Mouse (Mus musculus) adrenal gland, adult 2 months (tissue): ENCODE data around the gene Meis2. TPM values are rescaled to one million over a fixed set of nuclear protein-coding genes. Genes with fewer than 3 reads are reported as not detected.

ENCODE experiments used
- DNase-seq: peaks from one replicate; pipeline ENCODE4 v3.0.0; 2021
- polyA plus RNA-seq: library from polyadenylated mRNA; depleted of rRNA; stranded (reverse); fragments of >200 nt; gene quantifications from 2 replicates; pipeline ENCODE4 v1.2.3, GENCODE M21; 2012
- total RNA-seq, 2 experiments: library from RNA; stranded (reverse); gene quantifications; 2 replicates each; pipeline ENCODE4 v1.2.3; 2021

The Meis2 gene
- total and polyA plus RNA-seq, 3 experiments: 124 to 303 (median 211) TPM

DNA sequence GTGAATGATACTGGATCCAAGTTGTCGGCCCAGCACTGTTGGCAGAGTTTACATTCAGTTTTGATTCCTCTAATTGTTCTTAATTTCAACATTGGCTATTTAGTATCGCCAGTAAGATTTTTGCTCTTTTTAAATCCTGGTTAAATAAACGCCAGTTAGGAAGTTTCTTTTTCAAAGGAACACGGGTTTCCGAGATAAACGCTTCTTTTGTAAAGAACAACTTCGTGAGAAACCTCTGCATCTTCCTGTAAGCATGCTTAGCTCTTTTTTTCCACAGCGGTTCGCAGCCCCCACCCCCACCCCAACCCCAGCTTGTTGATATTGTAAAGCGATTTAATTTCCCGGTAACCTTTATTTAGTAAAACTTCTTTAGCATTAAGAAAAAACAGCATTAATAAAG is 2.8 kb upstream of the Meis2 start:
- DNase-seq: no peak

DNA sequence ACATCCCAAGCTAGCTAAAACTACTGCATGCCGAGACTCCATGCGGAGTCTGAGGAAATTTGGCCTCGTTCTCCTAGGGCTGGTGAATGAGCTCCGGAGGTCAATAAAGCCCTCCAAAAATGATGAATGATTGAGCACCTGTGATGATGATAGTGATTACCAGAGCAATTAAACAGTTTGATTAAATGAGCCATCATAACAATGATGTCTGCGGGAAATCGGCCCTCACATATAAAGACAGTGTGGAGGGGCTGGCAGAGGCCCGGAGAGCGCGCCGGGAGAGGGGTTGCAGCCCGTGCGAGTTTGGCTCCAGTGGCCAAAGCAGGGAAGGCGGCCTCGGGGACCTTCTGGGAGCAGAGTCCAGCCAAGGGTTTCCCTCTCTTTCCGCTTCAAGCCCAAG is 2.1 kb upstream of the Meis2 start:
- peak; percentile 58 for DNase-seq

DNA sequence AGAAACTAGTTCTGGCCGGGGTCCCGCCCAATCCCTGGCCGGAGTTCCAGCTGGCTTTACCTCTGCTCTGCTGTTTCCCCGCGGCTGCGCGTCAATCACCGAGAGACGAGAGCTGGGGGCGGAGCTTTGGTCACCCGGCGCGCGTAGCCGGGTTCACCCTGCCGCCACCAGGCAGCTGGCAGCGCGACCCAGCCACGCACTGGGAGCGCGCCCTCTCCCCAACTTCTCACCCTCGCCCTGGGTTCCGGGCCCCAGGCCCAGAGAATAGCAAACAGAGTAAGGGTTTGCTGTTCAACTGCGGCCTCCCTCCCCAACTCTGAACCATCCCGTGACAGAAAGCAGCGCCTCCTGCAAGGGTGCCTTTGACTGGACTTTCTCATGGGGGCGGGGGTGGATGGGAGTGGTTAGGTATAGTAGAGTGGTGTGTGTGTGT is 1.4 kb upstream of the Meis2 start:
- DNase-seq: peak; percentile 96

DNA sequence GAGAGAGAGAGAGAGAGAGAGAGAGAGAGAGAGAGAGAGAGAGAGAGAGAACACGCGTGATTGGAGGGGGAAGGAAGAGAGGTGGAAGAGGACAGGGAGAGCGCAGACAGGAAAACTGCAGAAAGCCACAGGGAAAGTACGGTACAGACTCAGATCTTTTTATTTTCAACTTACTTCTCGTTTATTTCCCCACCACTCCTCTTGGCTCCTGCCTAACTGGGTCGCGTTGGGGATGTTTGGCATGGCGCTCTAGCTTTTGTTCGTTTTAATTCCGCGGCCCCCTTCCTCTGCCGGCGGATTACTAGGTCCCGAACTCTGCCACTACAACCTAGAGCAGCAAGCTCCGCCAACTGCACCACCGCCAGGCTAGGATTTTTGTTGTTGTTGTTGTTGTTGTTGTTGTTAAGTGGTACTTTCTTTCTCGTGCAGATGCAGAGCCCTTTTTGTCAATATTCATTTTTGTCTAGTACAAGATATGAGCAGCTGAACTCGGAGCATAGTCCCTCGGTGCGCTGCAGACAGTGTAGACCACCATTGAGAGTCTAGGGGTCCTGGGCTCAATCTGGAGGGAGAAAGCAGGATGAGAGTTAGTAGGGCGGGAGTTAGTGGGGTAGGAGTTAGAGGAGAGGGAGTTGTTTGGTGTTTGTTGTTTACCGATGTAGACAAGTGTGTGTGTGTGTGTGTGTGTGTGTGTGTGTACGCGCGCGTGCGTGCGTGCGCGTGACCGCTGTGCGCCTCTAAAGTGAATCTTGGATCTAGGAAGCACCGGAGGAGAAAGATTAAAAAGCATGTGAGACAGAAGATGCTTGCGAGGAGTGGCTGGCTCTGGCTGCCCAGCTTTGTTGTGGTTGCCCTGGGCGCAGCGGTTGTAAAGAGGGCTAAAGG is 660 bp upstream of the Meis2 start:
- no peak for DNase-seq

DNA sequence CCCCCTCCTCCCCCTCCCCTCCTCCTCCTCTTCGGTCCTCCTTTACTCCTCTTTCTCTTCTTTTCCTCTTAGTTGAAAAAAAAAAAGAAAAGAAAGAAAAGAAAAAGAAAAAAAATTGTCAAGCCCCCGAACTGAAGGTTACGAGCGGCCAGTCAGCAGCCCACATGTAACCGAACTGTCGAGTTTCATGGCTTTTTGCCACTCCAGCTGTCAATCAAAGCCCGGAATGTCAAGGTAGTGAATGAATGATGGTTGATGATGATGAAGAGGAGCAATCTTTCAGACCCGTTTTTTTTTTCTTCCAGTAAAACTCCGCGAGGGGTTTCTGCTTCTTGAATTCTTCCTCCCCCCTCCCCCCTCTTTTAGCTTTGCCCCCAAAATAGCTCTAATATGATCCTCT is 582 bp downstream of the Meis2 start:
- DNase-seq: peak; percentile 87

DNA sequence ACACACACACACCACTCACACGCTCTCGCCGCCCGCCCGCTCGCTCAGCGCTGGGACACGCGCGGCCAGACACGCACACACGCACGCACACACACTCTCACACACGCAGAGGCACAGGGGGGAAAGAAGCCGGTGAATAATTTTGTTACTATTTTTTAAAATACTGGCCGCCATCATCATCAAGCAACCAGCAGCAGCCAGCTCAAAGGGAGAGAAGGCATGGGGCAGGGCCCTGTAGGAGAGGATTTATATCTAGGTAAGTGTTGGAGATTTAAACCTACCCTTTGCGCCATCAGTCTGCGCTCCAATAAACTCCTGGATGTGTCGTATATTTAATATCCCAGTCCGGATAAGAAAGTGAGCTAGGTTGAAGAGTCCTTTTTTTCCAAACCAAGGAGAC is 1.1 kb downstream of the Meis2 start:
- DNase-seq: no peak

DNA sequence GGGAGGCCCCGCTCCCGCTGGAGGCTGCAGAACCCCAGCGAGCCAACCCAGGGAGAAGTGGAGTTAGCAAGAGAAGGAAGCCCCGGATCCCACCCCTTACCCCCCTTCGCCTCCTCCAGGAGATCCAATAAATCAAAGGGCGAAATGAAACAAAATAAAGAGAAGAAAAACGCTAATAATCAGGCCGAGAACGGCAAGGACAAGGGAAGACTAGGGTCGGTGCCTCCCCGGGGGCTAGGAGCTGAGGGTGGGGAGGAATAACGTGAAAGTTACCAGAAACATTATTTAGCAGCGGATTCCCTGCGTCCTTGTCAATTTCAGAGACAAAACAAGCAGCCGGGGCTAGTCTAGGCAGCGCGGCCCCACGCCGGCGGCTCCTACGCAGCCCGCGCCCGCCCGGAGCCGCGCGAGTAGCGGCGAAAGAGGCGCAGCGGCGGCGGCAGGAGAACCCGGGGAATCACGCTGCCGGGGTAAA is 1.8 kb downstream of the Meis2 start:
- DNase-seq: peak; percentile 76

DNA sequence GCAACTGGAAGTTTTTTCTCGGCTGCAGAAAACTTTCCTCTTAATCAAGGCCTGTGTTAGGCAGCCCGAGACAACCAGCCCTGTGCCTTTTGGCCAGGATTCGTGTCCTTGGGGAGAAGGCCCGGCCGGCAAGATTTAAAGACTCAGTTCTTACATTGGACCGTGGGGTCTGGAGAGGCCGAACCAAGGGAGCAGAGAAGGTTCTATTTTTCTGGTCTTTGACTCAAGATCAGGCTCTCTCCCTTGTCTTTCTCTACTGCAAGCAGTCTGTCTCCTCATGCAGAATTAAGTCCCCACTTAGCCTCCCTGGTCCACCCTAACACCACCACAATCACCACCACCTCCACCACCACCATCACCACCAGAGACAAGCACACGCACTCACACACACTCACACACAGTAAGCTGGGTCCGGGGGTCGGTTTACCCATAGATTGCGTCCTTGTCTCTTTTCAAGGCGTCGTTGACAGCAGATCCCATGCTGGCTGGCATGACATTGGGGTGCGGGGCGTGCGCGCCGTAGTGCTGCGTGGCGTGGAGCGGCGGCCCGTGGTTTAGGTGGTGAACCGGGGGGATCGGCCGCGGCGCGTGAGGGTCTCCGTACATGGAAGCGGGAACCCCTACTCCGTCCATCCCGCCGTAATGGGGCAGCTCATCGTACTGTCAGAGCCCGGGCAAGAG is 2.7 kb downstream of the Meis2 start:
- no peak for DNase-seq

DNA sequence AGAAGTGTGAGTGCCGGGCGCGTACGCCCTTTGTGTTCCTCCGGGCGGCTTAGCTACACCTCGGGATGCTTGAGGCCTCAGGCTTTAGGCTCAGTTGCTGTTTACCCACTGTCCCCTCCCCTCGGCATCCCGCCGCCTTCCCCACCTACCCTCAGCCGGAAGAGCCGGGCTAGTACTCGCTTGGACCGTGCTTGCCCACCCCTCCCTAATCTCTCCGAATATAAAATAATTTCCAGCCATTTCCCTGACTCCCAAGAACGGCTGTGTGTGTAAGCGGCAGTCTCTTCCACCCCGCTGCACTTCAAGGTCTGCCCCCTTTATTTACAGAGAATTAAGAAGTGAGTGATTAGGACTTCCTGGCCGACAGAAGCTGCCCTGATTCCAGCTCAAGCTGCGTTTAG is 3.4 kb downstream of the Meis2 start:
- DNase-seq: no peak

DNA sequence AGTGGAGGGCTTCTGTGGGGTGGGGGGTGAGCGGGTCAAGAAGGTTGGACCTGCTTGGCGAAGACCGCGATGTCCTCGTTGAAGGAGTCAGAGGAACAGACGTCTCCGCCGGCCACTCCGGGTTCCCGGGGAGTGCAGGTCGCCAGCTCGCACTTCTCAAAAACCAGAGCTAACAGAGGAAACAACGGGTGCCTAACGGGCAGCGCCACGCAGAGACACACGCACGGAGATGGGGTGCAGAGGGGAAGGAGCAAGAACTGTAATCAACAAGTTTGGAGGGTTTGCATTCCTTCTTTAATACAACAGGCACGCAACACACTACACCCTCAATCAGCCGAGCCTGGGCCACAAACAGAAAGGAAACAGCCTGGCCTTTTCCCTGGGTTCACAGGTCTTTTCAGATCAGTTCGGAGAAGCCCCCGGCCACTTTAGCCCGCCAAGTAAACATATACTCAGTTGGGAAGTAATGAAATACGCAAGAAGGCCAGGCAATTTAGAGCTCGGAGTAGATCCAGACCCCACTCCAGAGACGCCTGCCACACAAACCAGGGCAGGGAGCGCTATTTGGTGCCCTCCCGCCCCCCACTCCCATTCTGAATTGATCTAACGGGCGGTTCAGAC is 4.1 kb downstream of the Meis2 start:
- DNase-seq: no peak

DNA sequence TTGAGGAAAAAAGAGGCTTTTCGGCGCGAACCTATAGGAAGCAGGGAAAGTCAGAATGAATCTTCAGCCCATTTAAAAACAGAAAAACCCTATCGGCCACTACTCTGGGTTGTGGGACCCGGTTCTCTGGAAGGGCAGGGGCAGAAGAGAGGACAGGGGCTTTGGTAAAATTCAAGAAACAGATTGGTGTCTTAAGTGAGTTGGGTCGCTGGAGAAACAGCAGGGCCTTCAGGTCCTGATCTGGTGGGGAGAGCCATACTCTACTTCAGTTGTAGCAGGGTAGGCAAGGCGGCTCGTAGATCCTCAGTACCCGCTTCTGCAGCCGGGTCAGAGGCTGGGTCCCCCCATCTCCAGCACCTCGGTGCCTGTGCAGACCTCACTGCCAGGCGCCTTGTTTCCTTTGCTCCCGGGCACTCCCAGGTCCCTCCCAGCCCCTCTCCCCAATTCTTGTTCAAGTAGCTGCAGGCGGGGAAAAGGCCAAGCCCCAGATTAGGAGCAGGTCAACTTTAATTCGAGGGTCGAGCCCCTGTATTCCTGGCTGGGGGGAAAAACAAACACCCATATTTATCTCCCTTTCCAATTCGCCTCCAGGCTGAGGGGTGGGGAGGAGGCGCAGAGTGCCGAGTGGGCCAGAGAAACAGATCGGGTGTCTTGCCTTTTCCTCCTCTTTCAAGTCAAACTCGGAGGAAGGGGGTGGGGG is 4.8 kb downstream of the Meis2 start:
- DNase-seq: no peak

DNA sequence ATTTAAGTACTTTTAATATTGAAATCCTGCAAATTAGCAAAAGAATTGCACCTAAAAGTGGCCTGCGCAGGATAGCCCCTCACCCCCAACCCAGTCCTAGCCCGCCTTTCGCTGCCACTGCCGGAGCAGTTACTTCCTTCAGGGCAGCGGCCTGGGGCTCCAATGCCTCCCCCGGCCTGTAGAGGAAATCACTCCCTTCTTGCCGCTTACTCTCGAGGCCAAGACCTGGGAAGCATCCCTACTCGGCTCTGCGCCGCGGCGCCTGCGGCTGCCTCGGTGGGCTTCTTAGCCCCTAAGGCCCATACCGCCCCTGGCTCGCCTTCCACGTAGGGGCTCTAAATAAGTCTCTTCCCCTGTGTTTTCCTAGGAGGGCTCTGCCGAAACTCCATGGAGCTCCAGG is 5.4 kb downstream of the Meis2 start:
- DNase-seq: peak; percentile 68

DNA sequence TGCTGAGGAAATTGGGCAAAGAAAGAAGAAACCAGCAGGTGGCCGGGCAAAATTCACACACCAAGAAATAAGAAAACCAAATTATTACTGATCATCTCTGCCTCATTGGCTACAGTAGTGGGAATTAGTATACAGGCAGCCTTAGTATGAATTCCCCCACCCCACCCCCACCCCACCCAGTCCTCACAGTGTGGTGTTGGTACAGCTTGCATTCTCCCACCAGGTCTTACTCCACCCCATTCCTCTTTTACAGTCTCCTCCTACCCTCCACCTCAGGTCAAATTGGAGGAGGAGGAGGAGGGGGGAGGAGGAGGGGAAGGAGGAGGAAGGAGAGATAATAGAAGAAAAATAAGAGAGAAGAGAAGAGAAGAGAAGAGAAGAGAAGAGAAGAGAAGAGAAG is 6.0 kb downstream of the Meis2 start:
- no peak for DNase-seq

DNA sequence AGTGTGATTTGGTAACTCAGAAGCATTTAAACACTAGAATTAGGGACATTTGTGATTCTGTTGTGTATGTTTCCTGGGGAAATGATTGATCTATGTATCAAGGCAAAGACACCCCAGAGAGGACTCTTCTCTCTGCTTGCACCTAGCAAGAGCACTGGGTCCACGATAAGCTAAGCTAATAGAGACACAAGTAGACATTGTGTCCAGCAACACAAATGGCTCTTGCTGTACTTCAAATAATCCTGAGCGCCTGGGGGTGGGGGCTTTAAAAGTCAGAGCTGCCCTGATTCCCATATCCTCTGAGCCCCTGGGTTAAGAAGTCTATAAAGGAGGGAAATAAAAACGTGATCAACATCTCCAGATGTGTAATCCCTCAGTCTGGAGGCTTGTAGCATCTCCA is 6.6 kb downstream of the Meis2 start:
- DNase-seq: no peak

DNA sequence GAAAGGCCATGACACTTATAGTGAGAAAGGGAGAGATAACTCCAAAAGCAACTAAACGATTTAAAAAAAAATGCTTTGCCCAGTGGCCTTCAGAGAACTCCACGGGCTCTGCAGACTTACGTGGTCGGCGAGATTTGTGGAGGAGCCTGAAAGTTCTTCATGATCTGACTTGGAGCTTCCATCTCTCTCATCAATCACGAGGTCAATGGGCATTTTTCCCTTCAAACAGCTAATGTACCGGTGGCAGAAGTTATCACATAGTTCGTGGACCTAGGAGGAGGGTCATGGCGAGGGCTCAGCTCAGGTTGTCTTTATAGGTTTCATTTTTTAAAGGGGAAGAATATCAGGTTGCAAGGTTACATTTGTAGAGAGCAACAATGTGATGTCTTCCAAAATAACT is 7.1 kb downstream of the Meis2 start:
- no peak for DNase-seq

DNA sequence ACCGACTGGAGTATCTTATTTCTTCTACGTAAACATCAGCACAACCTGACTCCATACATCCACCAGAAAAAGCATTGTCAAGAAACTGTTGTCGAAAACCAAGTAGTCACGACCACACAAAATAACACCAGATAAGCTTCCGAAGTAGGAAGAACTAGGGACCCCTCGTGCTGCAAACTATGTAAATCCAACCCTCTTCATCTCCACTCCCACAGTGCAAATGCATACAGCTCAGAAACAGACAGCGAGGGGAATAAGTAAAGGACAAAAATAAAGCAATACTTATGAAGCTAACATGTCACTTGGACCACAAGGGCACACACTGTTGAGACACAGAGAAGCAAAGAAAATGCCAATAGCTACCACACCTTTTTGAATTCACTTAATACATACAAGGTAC is 8.8 kb downstream of the Meis2 start:
- peak; percentile 45 for DNase-seq

DNA sequence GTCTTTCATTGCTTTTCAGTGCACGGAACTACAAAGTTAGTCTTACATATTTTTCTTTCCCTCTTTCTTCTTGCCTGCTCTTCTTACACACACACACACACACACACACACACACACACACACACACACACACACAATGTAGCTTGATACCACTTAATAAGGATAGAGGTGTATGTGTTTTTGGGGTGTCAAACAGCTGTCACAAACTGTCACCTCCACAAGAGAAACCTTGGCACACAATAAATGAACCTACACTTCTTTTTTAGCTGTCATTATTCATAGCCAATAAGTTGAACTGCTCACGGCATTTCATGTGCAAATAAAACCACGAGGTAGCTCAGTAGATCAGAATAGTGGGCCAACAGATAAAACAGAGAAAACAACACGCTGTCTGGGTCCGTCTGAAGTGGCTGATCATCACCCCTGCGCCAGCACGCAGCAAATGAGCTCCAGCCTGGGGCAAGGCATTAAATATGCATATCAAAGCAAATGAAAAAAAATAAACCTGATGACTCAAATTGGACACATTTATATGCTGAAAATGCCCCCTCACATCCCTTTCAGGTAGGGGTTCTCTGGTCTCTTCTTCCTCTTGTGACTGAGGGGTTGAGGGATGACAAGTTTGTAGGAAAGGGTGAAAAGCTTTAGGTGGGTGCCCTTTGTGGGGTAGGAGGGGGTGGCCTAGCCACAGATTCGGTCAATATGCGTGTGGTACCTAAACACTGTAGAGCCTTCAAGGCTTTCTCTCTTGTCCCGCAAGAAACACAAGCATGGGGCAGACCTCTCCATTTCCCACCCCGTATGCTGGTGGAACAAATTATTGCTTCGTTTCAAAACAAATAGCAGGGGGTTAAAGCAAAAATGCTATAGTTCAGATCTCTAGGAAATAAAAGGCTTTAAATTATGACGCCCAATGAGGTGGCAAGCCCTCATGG is 9.7 kb downstream of the Meis2 start:
- DNase-seq: peak; percentile 54

DNA sequence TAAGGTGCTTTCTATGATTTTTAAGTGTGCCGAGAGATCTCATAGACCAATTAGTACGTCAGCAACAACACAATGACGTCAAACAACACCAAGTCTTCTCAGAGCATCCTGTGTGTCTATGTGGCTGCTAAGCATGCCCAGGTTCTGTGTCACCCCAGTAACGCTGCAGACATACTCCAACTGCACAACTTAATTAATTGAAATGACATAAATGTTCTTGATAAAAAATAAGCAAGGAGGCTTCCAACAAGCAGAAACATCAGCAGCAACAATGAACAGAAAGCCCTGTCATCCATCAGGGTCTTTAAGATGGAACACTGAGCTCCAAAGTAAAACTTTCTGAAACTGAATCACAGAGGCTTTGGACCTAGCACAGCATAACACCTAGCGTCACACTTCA is 11.7 kb downstream of the Meis2 start:
- no peak for DNase-seq

DNA sequence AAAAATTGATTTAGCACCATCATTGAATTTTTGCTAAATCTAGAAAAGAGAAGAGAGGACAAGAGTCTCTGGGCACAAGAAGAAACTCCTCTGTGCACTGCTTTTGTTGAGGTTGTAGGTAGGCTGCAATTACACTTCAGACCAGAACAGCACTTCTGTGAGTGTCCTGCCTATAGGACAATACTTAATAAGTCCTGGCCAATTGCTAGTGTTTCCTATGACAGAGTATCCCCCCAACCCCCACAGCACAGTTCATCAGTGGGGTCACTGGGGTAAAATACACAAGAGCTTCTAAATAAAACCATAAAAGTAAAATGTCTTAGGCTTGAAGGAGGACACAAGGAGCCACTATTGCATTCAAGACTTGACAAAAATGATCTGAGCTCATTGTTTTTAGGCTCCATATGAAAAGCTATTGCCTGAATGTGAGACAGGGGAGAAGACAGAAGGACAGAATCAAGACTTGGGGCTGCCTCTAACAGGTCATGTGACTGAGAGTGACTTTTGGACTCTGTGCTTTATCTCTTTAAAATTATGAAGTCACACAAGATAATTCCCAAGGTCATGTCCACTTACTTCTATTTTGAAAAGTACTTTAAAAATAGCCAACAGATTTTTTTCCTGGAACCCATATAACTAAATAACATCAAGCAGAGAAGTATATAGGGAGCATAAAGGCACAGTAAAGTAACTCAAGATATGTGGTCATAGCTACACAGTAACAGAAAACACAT is 12.8 kb downstream of the Meis2 start:
- DNase-seq: no peak

DNA sequence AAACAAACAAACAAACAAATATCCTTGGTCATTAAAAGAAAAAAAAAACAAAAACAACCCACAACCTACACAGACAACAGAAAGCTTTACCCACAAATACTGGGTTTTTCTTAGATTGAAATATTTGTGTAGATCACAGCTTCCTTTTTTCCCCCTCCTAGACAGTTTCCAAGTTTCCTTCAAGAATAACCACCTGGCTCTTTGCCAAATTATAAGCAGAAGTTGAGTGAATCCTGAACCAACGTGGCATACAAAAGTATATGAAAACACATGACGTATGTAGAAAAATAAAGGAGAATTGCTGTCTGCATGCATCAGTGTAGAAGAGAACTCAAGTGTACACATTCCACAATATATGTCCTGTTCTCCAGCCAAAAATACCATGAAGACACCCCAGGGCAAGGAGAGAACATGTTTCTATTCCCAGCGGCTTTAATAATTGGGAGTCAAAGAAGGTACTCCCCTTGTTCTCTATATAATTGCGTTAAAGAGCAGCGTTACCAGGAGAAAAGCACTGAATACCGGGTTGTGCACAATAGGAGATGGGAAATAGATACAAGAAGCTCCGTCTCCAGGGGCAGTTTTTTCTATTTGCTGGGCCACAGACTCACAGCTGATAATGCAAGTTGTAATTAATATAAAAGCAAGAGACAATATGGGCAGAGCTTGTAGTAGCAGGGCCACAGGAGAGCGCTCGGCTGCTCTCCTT is 13.6 kb downstream of the Meis2 start:
- DNase-seq: no peak
